Mouse (Mus musculus) spleen, postnatal 14 days (tissue): ENCODE results near the gene Tshz2.

Experiments used
- DNase-seq, 2 experiments: peaks; one replicate each; pipeline ENCODE4 v3.0.0; 2021 to 2022; ENCODE audit warnings: low spot score in 2 of 2

Tshz2 gene

GRCm38 (mm10) chr2:169633491-169634289 lies 877 bp downstream of the Tshz2 start:
- no peak for DNase-seq

GRCm38 (mm10) chr2:169634619-169635382 lies 2.0 kb downstream of the Tshz2 start:
- DNase-seq, result no peak

GRCm38 (mm10) chr2:169635428-169635827 lies 2.6 kb downstream of the Tshz2 start:
- no peak for DNase-seq

- no peak for DNase-seq
Observed at GRCm38 (mm10) chr2:169636414-169636813, 3.6 kb downstream of the Tshz2 start.

- no peak for DNase-seq
Observed at GRCm38 (mm10) chr2:169641547-169641946, 8.7 kb downstream of the Tshz2 start.

- no peak for DNase-seq
Observed at GRCm38 (mm10) chr2:169642420-169642819, 9.6 kb downstream of the Tshz2 start.

- no peak for DNase-seq
Observed at GRCm38 (mm10) chr2:169647091-169647490, 14.3 kb downstream of the Tshz2 start.

- no peak for DNase-seq
Observed at GRCm38 (mm10) chr2:169649262-169649885, 16.6 kb downstream of the Tshz2 start.

GRCm38 (mm10) chr2:169653282-169653681 lies 20.5 kb downstream of the Tshz2 start:
- DNase-seq, result no peak

GRCm38 (mm10) chr2:169663792-169664191 lies 31.0 kb downstream of the Tshz2 start:
- DNase-seq, result no peak

- DNase-seq, result no peak
Observed at GRCm38 (mm10) chr2:169671264-169671663, 38.5 kb downstream of the Tshz2 start.

- no peak for DNase-seq
Observed at GRCm38 (mm10) chr2:169673786-169674185, 41.0 kb downstream of the Tshz2 start.

- no peak for DNase-seq
Observed at GRCm38 (mm10) chr2:169674209-169674608, 41.4 kb downstream of the Tshz2 start.

GRCm38 (mm10) chr2:169679264-169679663 lies 46.5 kb downstream of the Tshz2 start:
- DNase-seq, result no peak

- no peak for DNase-seq
Observed at GRCm38 (mm10) chr2:169679951-169680350, 47.1 kb downstream of the Tshz2 start.

- no peak for DNase-seq
Observed at GRCm38 (mm10) chr2:169685260-169685659, 52.4 kb downstream of the Tshz2 start.

- no peak for DNase-seq
Observed at GRCm38 (mm10) chr2:169685747-169686146, 52.9 kb downstream of the Tshz2 start.

- no peak for DNase-seq
Observed at GRCm38 (mm10) chr2:169686697-169687430, 54.1 kb downstream of the Tshz2 start.

GRCm38 (mm10) chr2:169690054-169690453 lies 57.2 kb downstream of the Tshz2 start:
- DNase-seq, result no peak

- DNase-seq, result no peak
Observed at GRCm38 (mm10) chr2:169694494-169694893, 61.7 kb downstream of the Tshz2 start.

- no peak for DNase-seq
Observed at GRCm38 (mm10) chr2:169695025-169695424, 62.2 kb downstream of the Tshz2 start.

- DNase-seq, result no peak
Observed at GRCm38 (mm10) chr2:169699141-169699540, 66.3 kb downstream of the Tshz2 start.
